Mouse (Mus musculus): ENCODE data around the gene Gm8267.
"Not testable (repeated sequence)": the region's sequence is repeated elsewhere in the genome, so short reads cannot be mapped to it uniquely, and the experiment has no call there.

Gm8267 gene

GRCm38 (mm10) chr14:44750240-44750639 lies at the start of gene Gm8267:
Gm8267 (minus strand) TSS chr14:44750340.
- no peak for DNase-seq

- DNase-seq = not testable (repeated sequence)
Measured at GRCm38 (mm10) chr14:44789537-44790382, 39.6 kb upstream of the Gm8267 start.

GRCm38 (mm10) chr14:44742789-44743188 lies 7.4 kb downstream of the Gm8267 start:
- DNase-seq = not testable (repeated sequence)

DNA sequence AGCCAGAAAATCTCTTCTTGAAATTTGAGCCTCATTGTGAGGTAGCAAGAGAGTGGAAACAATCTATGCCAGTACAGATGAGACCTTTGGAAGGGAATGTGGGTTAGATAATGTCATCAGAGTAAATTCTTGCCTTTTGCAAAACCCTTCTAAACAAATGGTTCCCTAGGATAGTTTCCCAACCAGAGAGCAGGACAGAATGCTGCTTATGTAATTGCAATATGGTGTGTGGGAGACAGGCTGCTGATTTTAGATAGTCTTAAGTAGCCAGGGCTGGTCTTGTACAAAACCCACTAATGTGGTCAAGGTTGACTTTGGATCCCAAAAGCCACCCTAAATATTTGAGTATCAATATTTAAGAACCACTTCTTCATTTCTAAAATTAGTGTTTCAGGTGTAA lies 19.4 kb downstream of the Gm8267 start:
- not testable (repeated sequence) for DNase-seq

GRCm38 (mm10) chr14:44706356-44706755 lies 43.8 kb downstream of the Gm8267 start, which contains the start of gene Gm8257:
Gm8257 (minus strand) TSS chr14:44706456.
- DNase-seq = not testable (repeated sequence)

Data from thymus, postnatal 14 days (tissue).